Mouse (Mus musculus): ENCODE results near the gene Snca.

The Snca gene

DNA sequence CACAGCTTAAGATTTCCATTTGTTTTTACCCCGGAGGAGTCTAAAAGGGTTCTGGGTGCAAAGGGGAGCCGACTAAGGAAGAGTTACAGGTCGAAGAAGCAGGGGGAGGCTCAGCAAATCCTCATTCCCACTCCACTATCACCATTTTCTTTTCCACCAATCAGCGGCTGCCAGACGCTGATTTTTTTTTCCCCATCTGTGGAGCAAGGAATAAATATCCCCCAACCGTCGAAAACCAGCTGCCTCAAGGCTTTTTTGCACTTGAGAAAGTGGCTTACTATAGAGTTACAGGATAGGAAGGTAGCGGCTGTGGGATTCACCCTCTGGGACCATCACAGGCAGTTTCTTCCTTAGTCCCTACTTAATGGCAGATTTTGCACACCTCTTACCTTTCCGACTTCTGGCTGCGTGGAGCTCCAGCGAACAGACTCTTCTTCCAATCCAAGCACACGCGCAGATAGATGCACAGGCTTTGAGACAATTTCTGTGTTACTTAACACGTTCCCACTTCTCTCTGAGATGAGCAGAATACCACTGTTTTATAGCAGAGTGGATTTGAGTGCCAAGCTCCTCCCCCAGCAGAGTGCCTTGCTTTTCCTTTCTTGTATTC is at the start of gene Snca:
Gene Snca, minus strand, starts transcription at position 574 of the 610 bp plus-strand sequence.
- in situ Hi-C loops (cut with MboI, MseI): no loop called here

DNA sequence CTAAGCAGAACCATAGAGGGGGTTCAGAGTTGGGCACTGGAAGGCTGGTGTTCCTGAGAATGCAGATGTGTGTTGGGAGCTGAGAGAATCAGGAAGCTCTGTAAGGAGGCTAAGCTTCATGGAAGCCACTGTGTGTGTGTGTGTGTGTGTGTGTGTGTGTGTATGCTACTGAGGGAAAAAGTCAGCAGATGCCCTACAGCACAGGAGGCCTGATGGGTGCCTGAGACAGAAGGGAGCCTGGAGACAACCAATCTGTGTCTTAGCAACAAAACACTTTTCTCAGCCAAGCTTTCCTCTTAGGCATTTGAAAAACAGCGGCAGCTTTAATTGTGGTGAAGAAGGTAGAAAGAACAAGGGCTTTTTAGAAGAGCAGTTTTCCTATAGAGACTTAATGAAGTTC is 40.5 kb upstream of the Snca start:
- in situ Hi-C loops (cut with MboI, MseI): no loop called here

DNA sequence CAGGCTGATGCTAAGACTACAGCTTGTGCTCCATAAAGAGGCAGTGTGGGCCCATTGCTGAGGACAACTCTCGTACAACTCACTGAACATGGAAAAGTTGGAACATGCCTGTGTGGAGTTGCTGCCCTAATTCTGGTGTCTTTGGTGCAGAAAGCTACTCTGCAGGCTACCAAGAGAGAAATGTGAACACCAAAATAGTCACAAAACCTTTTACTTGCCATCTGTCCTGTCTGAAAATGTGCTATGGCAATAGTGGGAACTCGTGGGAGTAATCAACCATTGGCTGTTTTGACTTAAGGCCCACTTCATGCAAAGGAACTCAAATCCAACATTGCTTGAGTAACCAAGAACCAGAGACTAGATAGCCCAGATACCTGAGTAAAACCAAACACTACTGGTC is 26.9 kb upstream of the Snca start:
- in situ Hi-C loops (cut with MboI, MseI): no loop called here

DNA sequence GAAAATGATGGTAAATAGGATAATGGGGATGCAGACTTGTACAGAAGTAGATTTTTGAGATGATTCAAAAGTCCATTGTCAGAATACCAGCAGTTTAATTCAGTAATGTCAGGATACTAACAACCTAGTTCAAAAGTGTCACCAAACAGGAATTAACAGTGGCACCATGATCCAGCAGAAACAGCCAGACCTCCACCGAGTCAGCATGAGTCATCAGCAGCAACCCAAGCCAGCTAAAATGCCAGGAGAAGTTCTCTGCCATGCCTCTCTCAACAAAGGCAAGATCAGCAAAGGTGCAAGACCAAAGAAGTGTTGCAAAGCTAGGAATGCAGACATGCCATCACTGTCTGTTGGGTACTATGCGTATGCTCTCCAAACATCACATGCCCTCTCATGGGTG is 22.0 kb upstream of the Snca start:
- in situ Hi-C loops (cut with MboI, MseI): no loop called here

DNA sequence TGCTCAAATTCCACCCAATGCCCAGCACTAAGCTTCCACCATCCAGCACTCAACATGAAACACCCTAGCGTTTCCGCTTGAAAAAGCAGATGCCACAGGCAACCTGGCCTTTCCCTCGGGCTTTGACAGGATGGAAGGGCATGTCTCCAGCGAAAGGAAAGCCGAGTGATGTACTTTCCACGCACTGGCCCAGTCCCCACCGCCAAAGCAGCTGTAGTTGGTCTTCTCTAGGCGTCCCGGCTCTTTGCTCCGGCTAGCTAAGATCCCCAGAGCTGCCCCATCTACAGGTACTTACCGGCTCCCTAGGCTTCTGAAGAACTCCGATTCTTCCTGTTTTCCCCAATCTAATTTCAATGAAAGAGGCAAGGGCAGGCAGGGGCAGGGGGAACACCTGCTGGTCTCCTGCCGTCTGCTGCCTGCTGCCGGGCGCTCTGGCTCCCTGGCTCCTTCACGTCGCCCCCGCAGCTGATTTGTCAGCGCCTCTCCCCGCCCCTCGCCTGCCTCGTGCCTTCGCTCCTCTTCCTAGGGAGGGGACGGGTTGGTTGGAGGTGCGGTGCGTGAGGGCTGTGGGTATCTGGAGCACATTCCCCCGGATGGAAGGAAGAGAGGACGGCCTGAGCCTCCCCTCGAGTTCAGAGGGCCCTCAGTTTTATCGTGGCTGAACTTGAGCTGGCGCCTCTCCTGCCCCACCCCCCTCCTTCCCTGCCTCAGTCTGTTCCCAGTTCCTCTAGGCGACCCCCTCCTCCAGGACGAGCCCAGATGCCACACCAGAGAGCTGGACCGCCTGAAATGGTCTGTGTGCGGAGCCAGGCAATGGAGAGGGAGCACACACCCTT is 1.0 kb downstream of the Snca start:
- in situ Hi-C loops (cut with MboI, MseI): no loop called here

DNA sequence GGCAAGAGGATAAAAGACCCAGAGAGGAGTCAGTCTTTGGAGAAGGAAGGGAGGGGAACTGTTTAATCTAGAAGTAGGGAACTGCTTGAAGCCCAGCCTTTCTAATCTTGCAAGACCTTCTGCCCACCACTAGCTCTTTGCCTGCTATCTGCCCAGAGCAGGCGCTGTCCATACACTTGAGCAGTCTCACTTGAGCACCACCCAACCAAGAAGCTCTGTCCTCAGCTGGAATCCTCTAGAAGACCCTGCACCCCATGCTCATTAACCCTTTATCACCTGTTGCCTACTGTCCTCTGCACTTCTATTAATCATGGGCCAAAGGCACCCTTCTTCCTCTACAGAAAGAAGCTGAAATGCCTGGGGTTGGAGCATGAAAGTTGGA is 1.6 kb downstream of the Snca start:
- in situ Hi-C loops (cut with MboI, MseI): no loop called here

DNA sequence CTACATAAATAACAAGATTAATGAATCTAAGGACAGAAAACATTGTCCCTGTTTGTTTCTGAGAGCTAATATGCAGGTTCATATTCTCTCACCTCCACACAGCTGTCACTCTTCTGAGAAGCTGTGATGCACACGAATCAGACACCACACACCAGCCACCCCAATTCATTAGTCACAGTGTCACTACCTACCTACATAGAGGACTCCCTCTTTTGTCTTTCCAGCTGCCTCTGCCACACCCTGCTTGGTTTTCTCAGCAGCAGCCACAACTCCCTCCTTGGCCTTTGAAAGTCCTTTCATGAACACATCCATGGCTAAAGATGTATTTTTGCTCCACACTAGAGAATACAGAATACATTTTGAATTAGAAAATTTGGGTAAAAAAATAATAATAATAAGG is 2.4 kb downstream of the Snca start:
- in situ Hi-C loops (cut with MboI, MseI): no loop called here

DNA sequence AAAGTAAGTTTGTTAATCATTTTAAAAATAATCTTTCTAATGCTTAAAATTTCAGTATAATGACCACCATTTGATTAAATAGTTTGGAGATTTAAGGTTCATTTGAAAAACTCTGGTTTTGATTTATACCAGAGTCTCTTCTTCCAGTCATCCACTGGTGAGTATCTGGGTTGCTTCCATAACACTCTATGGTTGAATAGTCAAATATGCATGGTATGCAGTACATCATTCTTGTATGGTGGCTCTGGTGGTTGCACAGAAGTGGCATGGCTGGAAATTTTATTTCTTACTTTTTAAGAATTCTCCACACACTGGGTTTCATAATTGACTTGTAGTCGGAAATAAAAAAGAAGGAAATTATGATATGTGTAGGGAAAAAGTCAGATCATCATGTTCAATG is 10.4 kb downstream of the Snca start:
- in situ Hi-C loops (cut with MboI, MseI): no loop called here

DNA sequence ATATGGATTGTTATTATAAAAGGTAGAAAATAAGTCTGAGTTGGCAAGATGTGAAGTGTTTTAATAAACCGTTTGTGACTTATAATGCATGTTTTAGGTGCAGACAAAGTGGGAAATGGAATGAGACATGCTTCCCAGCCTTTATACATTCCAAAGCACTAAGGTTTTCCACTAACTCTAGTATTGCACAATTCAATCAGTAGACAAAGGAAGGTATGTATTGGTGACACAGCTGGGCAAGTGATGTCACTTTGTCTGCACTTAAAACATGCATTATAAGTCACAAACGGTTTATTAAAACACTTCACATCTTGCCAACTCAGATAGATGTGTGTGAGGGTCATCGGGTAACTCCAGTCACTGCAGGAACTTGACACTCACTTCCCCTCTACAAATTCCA is 16.1 kb downstream of the Snca start:
- in situ Hi-C loops (cut with MboI, MseI): no loop called here

DNA sequence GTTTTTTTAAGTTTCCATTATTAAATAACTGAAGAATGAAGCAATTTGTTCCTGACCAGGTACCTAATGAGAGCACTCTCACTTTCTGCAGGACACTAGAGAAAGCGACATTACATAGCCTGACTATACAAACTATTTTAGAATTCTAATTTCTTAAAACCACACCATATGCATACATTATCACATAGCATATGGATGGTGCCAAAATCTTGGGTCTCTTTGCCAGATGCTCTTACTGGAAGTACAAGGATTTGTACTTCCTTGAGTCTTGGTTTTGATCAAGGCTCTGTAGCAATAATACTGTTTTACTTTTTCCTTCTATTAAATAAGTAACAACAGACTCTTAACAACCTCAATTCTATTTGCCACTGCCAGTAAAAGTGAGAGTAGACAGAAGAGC is 31.4 kb downstream of the Snca start:
- in situ Hi-C loops (cut with MboI, MseI): no loop called here

DNA sequence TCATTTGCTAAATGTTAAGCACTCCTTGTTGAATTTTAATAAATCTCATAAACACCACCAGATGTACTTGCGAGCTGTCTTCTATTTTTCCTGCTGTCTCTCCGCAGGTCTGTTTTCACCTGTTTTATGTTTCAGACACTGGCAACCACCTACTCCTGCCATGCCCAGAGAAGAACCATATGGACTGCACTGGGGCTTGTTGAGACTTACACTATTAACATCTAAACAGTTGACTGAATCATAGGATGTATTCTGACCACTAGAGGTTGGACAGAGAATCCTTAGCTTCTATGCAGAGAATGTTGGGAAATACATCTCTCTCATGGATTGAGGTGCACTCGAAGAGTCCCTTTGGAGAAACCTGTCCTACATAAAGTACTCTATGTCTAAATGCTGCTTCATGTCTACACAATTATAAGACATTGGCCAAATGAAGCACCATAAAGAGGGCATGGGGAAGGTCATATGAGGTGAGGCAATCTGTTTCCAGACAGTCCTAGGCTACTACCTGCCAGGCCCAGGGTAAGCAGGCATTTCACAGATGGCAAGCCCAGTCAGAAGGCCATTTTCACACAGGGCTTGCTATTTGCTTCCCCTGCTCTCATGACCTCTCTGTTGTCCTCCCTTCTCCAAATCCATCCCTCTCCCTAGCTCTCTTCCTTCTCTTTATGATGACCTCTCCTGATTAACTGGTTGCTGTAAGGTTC is 35.8 kb downstream of the Snca start:
- in situ Hi-C loops (cut with MboI, MseI): no loop called here

DNA sequence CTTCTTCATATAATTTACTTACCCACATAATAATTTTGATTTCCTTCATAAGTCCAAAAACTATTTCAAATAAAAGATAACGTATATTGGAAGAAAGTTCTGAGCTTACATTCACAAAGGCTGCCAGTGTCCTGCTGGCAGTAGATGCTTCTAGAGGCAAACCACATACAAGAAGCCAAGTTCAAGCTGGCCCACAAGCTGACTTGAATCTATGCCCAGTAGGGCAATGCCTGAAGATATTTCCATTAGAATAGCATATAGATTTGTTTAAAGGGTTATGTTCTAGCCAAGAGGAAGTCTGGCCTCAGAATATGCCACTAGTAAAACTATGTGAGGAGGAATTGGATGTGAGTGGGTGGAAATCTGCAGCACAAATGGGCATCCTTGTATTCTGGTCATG is 42.7 kb downstream of the Snca start:
- in situ Hi-C loops (cut with MboI, MseI): no loop called here

DNA sequence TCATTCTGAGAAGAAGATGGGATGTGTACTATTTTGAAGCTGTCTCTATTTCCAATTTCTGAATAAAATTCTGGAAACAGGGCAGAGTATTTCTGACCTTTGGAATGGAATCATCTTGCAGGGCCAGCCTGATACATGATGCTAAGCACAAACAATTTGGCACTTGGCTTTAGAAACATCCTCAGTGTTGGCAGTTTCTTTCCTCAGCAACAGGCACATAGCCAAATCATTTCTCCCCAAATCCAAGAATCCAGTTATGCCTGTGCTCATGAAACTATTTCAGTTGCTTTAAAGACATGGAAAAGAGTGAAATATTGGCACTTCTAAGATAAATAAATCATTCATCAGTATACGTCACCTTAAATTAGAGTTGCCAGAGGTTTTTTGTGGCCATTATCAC is 57.8 kb downstream of the Snca start:
- in situ Hi-C loops (cut with MboI, MseI): no loop called here

DNA sequence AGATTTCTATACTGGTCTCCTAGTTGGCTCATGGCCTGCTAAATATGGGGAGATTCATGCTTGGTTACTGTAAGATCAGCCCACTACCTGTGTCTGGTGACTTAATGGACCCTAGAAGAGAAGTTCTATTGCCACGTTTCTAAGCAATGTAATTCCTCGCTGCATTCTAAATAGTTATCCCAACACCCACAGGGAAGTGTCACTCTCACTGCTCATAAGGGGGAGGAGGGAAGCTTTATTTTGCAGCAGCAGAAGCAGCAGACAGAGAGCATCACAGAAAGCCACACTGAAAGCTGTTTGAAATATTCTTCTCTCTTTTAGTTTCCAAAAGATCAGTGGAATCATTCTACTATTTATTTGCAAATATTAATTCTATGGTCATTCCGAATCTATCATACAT is 64.0 kb downstream of the Snca start:
- in situ Hi-C loops (cut with MboI, MseI): no loop called here

DNA sequence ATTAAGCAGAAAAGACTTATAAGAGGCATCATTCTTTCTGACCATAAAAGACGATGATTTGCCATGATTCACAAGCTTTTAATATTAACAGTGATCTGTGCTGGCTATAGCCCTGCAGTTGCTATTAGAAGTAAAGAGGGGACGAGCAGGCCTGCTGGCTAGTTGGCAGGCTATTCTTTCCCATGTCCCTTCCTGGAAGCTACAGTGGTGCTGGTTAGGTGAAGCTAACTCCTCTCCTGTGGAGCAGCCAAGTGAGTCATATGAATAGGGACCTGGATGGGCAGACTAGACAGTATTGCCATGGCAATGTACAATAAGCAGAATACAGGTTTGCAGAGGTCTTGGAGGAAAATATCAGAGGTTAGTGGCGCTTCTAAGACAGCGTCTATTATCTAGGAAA is 66.8 kb downstream of the Snca start:
- in situ Hi-C loops (cut with MboI, MseI): no loop called here

DNA sequence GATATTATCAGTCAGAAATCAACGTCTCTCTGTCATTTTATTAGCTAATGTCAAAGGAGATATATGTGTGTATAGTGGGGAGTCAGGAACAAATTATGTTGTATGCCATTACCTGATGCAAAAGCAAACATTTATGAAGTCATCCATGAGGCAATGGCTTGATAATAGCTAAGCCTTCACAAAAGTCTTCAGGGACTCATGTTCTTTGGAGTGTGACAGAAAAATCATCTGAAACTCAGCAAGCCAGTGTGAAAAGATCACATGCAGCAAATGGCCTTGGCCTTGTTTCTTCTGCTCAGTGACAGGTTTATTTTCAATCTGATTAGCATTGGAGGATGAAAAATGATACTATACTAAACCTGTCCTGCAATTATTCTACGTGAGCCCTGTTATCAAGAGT is 67.9 kb downstream of the Snca start:
- in situ Hi-C loops (cut with MboI, MseI): no loop called here

DNA sequence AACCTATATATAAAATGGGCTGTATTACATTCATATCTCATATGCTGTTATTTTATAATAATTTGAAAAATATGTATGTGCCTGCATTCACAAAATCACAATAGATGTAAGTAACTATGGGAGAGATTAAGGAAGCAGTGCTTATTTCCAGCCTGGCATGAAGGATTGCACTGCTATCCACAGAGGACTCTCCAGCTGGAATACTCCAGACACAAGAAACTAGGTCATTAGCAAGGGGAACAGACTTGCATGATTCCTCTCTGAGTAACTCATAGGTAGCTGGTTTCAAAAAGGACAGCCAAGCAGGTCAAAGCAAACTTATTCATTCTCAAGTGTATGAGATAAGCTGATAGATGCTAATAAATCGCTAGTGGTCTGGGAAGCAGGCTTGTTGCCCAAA is 74.7 kb downstream of the Snca start:
- in situ Hi-C loops (cut with MboI, MseI): loop anchor here (10.0 kb wide), 1 partner anchor 100 kb away; no protein-coding TSS in a partner anchor

DNA sequence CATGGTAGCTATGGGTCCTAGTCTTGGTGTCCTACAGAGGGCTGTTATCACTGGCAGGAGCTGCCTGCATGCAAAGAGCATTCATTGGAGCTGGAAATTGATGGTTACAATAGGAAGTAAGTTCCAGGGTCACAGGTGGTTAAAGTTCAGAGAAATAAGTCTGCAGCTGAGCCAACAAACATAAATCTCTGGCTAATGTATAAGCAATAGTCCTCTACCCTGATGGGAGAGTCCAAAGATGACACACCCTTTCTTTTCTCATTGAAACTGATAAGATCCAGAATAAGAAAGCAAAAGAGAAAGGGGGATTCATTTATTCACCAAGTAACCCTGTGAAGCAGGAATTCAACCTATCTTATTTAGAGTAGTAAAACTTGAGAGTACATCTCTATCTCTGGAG is 83.7 kb downstream of the Snca start:
- in situ Hi-C loops (cut with MboI, MseI): no loop called here

DNA sequence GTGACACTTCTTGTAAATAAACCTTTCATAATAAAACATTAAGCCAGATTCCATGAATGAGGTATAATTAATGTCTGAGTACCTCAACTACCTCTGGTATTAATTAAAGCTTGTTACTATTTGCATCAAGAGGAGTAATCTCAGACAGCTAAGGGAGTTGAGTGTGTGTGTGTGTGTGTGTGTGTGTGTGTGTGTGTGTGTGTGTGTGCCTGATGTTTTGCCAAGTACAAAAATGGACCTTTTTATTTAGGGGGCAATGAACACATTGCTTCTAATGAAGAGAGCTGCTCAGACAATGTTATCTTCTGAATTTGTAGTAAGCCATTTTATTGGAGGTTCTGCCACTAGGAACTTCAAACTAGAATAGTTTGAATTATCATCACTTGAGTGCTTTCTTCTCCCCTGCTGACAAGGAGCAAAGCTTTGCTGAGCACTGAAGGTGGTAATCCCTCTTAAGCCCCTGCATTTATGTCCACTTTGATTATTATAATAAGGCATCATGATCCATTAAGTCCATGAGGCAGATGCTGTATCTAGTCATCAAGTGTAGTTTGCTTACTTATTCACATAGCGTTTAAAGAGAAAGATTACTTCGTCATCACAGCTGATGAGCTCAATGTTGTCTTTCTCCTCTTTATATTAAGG is 88.1 kb downstream of the Snca start:
- in situ Hi-C loops (cut with MboI, MseI): no loop called here

DNA sequence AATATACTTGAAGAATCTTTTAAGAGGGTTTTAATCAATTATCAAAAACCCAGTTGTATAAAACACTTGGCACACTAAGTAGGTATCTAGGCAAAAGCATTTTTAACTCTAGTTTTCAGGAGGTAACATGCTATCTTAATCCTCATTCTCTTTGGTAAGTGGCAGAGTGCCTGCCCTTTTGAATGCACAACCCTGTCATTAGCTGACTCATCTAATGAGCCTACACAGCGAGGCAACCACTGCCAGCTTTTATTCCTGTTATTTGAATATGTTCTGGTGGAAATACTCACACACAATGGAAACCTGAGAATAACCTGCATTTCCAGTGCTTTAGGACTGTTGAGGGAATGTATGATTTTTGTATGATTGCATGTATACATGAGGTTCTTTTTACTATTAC is 89.9 kb downstream of the Snca start:
- in situ Hi-C loops (cut with MboI, MseI): no loop called here

DNA sequence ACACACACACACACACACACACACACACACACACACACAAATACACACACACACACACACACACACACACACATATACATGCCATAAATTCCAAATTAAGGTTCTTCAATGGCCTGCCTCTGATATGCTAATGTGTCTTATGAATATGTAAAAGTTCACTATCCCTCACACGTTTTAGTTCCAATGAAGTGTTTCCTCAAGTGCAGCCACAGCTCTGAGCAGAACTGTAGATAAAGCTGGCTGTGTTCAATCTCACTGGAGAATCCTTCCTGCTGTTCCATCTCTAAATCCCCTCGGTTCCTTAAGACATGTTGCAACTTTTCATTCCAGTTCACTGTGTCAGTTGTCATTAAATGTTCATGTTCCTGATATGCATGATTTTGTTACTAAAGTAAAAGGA is 98.5 kb downstream of the Snca start:
- in situ Hi-C loops (cut with MboI, MseI): no loop called here

DNA sequence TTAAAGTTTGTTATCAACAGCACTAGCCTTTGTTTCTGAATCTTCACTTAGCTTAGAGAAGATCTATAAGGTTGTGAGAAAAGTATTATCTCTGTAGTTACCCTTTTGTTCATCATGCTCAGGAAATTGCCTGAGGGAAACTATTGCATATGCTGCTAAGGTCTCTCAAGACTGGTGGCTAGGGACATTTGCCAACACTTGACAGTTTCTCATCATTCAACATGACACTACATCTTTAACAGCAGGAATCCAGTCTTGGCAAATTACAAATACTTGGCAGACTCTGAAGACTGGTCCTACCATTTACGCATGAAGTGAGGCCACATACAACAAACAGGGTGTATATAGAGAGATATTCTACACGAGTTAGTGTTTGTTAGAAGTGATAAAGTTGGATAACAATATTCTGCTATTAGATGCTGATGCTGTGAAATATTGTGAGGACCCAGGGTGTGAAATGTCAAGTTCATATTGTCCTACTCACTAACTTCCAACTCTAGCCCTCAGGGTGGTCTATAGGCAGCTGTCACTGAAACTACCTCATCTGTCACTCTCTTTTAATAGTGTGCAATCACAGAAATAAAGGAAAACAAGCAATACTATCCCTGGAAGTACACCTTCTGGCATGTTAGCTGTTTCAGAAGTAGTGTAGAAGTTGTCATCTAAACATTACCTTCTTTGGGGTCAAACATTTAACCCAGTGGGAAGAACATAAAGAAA is 105.4 kb downstream of the Snca start:
- in situ Hi-C loops (cut with MboI, MseI): no loop called here
